Mouse (Mus musculus) lung, postnatal 10 days (tissue): ENCODE measurements around the gene Mst1.

Experiments
- DNase-seq: peaks from one replicate; pipeline ENCODE4 v3.0.0; 2021

Mst1 gene

GRCm38 (mm10) chr9:108080168-108080567 lies at the start of gene Mst1:
TSS of gene Mst1 (plus strand) at chr9:108080436.
- DNase-seq = no peak

- no peak for DNase-seq
Observed at GRCm38 (mm10) chr9:108032126-108032525, 48.1 kb upstream of the Mst1 start.

GRCm38 (mm10) chr9:108035331-108036156 lies 44.7 kb upstream of the Mst1 start:
- DNase-seq = no peak

- no peak for DNase-seq
Observed at GRCm38 (mm10) chr9:108044751-108045492, 35.3 kb upstream of the Mst1 start.

GRCm38 (mm10) chr9:108046582-108046981 lies 33.7 kb upstream of the Mst1 start:
- DNase-seq = no peak

- no peak for DNase-seq
Observed at GRCm38 (mm10) chr9:108047601-108048565, 32.4 kb upstream of the Mst1 start.

- DNase-seq = no peak
Observed at GRCm38 (mm10) chr9:108048566-108048955, 31.7 kb upstream of the Mst1 start.

- DNase-seq = peak; percentile 98
Observed at GRCm38 (mm10) chr9:108049016-108049455, 31.2 kb upstream of the Mst1 start, which contains the start of gene Gmppb. TSS of gene Gmppb (plus strand) at chr9:108049242.

- DNase-seq = no peak
Observed at GRCm38 (mm10) chr9:108049561-108050251, 30.5 kb upstream of the Mst1 start.

GRCm38 (mm10) chr9:108051184-108051930 lies 28.9 kb upstream of the Mst1 start:
- no peak for DNase-seq

GRCm38 (mm10) chr9:108051931-108052220 lies 28.4 kb upstream of the Mst1 start:
- no peak for DNase-seq

GRCm38 (mm10) chr9:108052411-108052810 lies 27.8 kb upstream of the Mst1 start:
- DNase-seq = no peak

- DNase-seq = peak; percentile 98
Observed at GRCm38 (mm10) chr9:108052885-108053664, 27.2 kb upstream of the Mst1 start, which contains the start of gene Amigo3. TSS of gene Amigo3 (plus strand) at chr9:108053159.

GRCm38 (mm10) chr9:108053665-108054225 lies 26.5 kb upstream of the Mst1 start:
- DNase-seq = no peak

GRCm38 (mm10) chr9:108054331-108055040 lies 25.8 kb upstream of the Mst1 start:
- no peak for DNase-seq

- no peak for DNase-seq
Observed at GRCm38 (mm10) chr9:108055061-108055460, 25.2 kb upstream of the Mst1 start.

GRCm38 (mm10) chr9:108055661-108056237 lies 24.5 kb upstream of the Mst1 start:
- DNase-seq = no peak

- no peak for DNase-seq
Observed at GRCm38 (mm10) chr9:108056361-108057261, 23.6 kb upstream of the Mst1 start.
